Mouse (Mus musculus) lung, postnatal 0 days (tissue): ENCODE data around the gene Cox4i1. TPM values are rescaled to one million over a fixed set of nuclear protein-coding genes. Genes with fewer than 3 reads are reported as not detected.
A peak's percentile ranks its signal among the peaks of the same experiment; 100 is the strongest.

Source experiments
- ATAC-seq: fragments of 200-750 bp; cut with Nextera tagmentation; 2 replicates; pipeline ENCODE4 v1.8.0; 2017; ENCODE audit warnings: moderate library complexity
- DNase-seq: peaks from one replicate; pipeline ENCODE4 v3.0.0-alpha.2; 2016; ENCODE audit warnings: low spot score
- H3K27ac ChIP-seq: fragments of 300-500 bp; sonication (generic); 2 replicates; pipeline ENCODE4 v1.5.1; 2014; ENCODE audit warnings: antibody characterized with exemption, mild to moderate bottlenecking, low read length, mixed read lengths
- H3K27me3 ChIP-seq: fragments of 300-500 bp; sonication (generic); replicated peaks from 2 replicates; pipeline ENCODE4 v1.6.1; 2014; ENCODE audit warnings: low read length, mixed read lengths; ENCODE audit not compliant: insufficient read depth
- H3K36me3 ChIP-seq: fragments of 300-500 bp; sonication (generic); 2 replicates; pipeline ENCODE4 v1.6.1; 2014; ENCODE audit warnings: low read length, mixed read lengths; ENCODE audit not compliant: insufficient read depth
- H3K4me1 ChIP-seq: fragments of 300-500 bp; sonication (generic); 2 replicates; pipeline ENCODE4 v1.6.1; 2014; ENCODE audit warnings: antibody characterized with exemption, low read depth, low read length, mixed read lengths; ENCODE audit not compliant: insufficient read depth
- H3K4me2 ChIP-seq: fragments of 300-500 bp; sonication (generic); replicated peaks from 2 replicates; pipeline ENCODE4 v1.6.1; 2014; ENCODE audit warnings: low read depth, mild to moderate bottlenecking, low read length, moderate library complexity, mixed read lengths
- H3K4me3 ChIP-seq: fragments of 300-500 bp; sonication (generic); 2 replicates; pipeline ENCODE4 v1.5.1; 2014; ENCODE audit warnings: low read depth, low read length
- H3K9ac ChIP-seq: fragments of 300-500 bp; sonication (generic); replicated peaks from 2 replicates; pipeline ENCODE4 v1.6.1; 2014; ENCODE audit warnings: low read depth, mild to moderate bottlenecking
- H3K9me3 ChIP-seq: fragments of 300-500 bp; sonication (generic); 2 replicates; pipeline ENCODE4 v1.6.1; 2016; ENCODE audit warnings: low read length, mixed read lengths
- CTCF ChIP-seq: IDR thresholded peaks from 2 replicates; pipeline ENCODE4 v1.5.1; 2016; ENCODE audit warnings: antibody characterized with exemption, mild to moderate bottlenecking
- EP300 ChIP-seq: IDR thresholded peaks from 2 replicates; pipeline ENCODE4 v1.6.1; 2016; ENCODE audit warnings: antibody characterized with exemption, mild to moderate bottlenecking, control low read depth
- WGBS: fragments of 180-500 bp; shearing (Covaris S2); extraction: QIAGEN DNeasy Blood & Tissue Kit; methylation state at CpG from one replicate; pipeline ENCODE4 v1.1.7; 2014; 5-methylcytosine and 5-hydroxymethylcytosine counted together
- polyA plus RNA-seq: library from polyadenylated mRNA; unstranded; fragments of >200 nt; fragmentation: Nextera tagmentation; extraction: Ambion mirVana; gene quantifications from 2 replicates; pipeline ENCODE4 v1.2.1, GENCODE M21; 2015

Gene Cox4i1
- polyA plus RNA-seq, 1 experiment from 2014 or later = 1,166 TPM

GRCm38 (mm10) chr8:120704203-120704602 lies 36.2 kb downstream of the Cox4i1 start:
- WGBS = 41% methylated on average over 9 of the region's 9 CpGs

GRCm38 (mm10) chr8:120705163-120705562 lies 37.1 kb downstream of the Cox4i1 start:
- Histone ChIP-seq H3K4me1 (peaks cover 5% of the 10 kb centered on the region; the same call in 1 of the 2 replicates), H3K4me3 (no peak overlapping the region), H3K9ac (no peak overlapping the region), H3K27me3 (no peaks in the 10 kb centered on the region), H3K27ac (no peak overlapping the region), H3K9me3 (no peaks in the 10 kb centered on the region), H3K36me3 (no peaks in the 10 kb centered on the region), H3K4me2 (no peak overlapping the region)
- DNase-seq = no peak
- 81% methylated on average over 15 of the region's 15 CpGs for WGBS
- ATAC-seq = no peak
- TF ChIP-seq CTCF (no peak), EP300 (no peak)

More at GRCm38 (mm10) chr8:120704203-120704602, 36.2 kb downstream of the Cox4i1 start:
- H3K9ac ChIP-seq = no peak overlapping the region
- no peaks in the 10 kb centered on the region for H3K9me3 ChIP-seq
- peak; percentile 46 for ATAC-seq
- H3K27me3 ChIP-seq = no peaks in the 10 kb centered on the region
- no peaks in the 10 kb centered on the region for H3K36me3 ChIP-seq
- H3K27ac ChIP-seq = no peak overlapping the region
- H3K4me3 ChIP-seq = no peak overlapping the region
- DNase-seq = peak; percentile 71
- 0 out of 2 replicates have a peak, but pooled peaks have one; percentile 22 for TF ChIP-seq EP300
- TF ChIP-seq CTCF = no peak
- peaks cover 8% of the 10 kb centered on the region; the same call in 1 of the 2 replicates for H3K4me1 ChIP-seq
- no peak overlapping the region for H3K4me2 ChIP-seq

- WGBS = 73% methylated on average over 3 of the region's 3 CpGs
- Histone ChIP-seq H3K9me3 (no peaks in the 10 kb centered on the region), H3K9ac (no peak overlapping the region), H3K4me3 (no peak overlapping the region), H3K27ac (peak overlapping the region; percentile 7; the same call in 1 of the 2 replicates), H3K4me1 (peaks cover 4% of the 10 kb centered on the region; the same call in 1 of the 2 replicates), H3K4me2 (no peak overlapping the region), H3K27me3 (no peaks in the 10 kb centered on the region), H3K36me3 (no peaks in the 10 kb centered on the region)
- DNase-seq (peak; percentile 40), ATAC-seq (peak; percentile 26; the same call in 1 of the 2 replicates)
- no peak for TF ChIP-seq CTCF
- no peak for TF ChIP-seq EP300
These were observed 38.2 kb downstream of the Cox4i1 start for GRCm38 (mm10) chr8:120706193-120706592.

GRCm38 (mm10) chr8:120709176-120709575 lies 41.2 kb downstream of the Cox4i1 start:
- H3K4me2 ChIP-seq = no peak overlapping the region
- no peak for TF ChIP-seq CTCF
- no peak for TF ChIP-seq EP300
- WGBS = 48% methylated on average over 10 of the region's 10 CpGs
- no peak overlapping the region for H3K9ac ChIP-seq
- no peak overlapping the region for H3K27ac ChIP-seq
- no peak for DNase-seq
- no peaks in the 10 kb centered on the region for H3K36me3 ChIP-seq
- no peaks in the 10 kb centered on the region for H3K9me3 ChIP-seq
- no peak for ATAC-seq
- peaks cover 4% of the 10 kb centered on the region; the same call in 1 of the 2 replicates for H3K4me1 ChIP-seq
- no peaks in the 10 kb centered on the region for H3K27me3 ChIP-seq
- H3K4me3 ChIP-seq = no peak overlapping the region

GRCm38 (mm10) chr8:120715200-120715599 lies 47.2 kb downstream of the Cox4i1 start:
- WGBS = 58% methylated on average over 6 of the region's 6 CpGs
- H3K36me3 ChIP-seq = no peaks in the 10 kb centered on the region
- ATAC-seq (no peak), DNase-seq (no peak)
- H3K9me3 ChIP-seq = no peaks in the 10 kb centered on the region
- H3K9ac ChIP-seq = no peak overlapping the region
- TF ChIP-seq EP300 = no peak
- TF ChIP-seq CTCF = no peak
- H3K4me1 ChIP-seq = no peaks in the 10 kb centered on the region
- H3K27me3 ChIP-seq = no peaks in the 10 kb centered on the region
- no peak overlapping the region for H3K4me3 ChIP-seq
- no peak overlapping the region for H3K4me2 ChIP-seq
- H3K27ac ChIP-seq = no peak overlapping the region

GRCm38 (mm10) chr8:120715996-120716680 lies 48.1 kb downstream of the Cox4i1 start:
- no peak for TF ChIP-seq CTCF
- no peak for TF ChIP-seq EP300
- Histone ChIP-seq H3K27me3 (no peaks in the 10 kb centered on the region), H3K4me1 (no peaks in the 10 kb centered on the region), H3K9ac (no peak overlapping the region), H3K36me3 (no peaks in the 10 kb centered on the region), H3K27ac (no peak overlapping the region), H3K4me2 (no peak overlapping the region), H3K4me3 (no peak overlapping the region), H3K9me3 (no peaks in the 10 kb centered on the region)
- ATAC-seq (peak; percentile 21; the same call in 1 of the 2 replicates), DNase-seq (no peak)
- WGBS = 67% methylated on average over 15 of the region's 15 CpGs
